Mouse (Mus musculus) spleen, embryonic (tissue): ENCODE data around the gene 2810021J22Rik.
"Not testable (repeated sequence)": the region's sequence is repeated elsewhere in the genome, so short reads cannot be mapped to it uniquely, and the experiment has no call there.

ENCODE experiments used
- CTCF ChIA-PET: fragments of 350-600 bp; sonication (Branson Sonifier 250); formaldehyde crosslinking; loops from one replicate; lab custom pipeline; 2022; lab: Charles Lee

2810021J22Rik gene

GRCm38 (mm10) chr11:58867039-58867953 lies at the start of gene 2810021J22Rik:
2810021J22Rik (plus strand) TSS chr11:58867216.
- CTCF ChIA-PET: interaction anchor here (0.6 kb wide), 1 partner anchor 22 kb away, joined by 3 read pairs; no protein-coding TSS in a partner anchor

- CTCF ChIA-PET: not testable (repeated sequence)
These were observed 38.1 kb upstream of the 2810021J22Rik start, which contains the start of gene Olfr312 for GRCm38 (mm10) chr11:58828937-58829336. Olfr312 (plus strand) TSS chr11:58829237.

GRCm38 (mm10) chr11:58829764-58830163 lies 37.3 kb upstream of the 2810021J22Rik start:
- CTCF ChIA-PET: no interaction called here

GRCm38 (mm10) chr11:58832541-58832940 lies 34.5 kb upstream of the 2810021J22Rik start:
- CTCF ChIA-PET: not testable (repeated sequence)

- CTCF ChIA-PET: not testable (repeated sequence)
These were observed 28.1 kb upstream of the 2810021J22Rik start, which contains the start of gene Olfr311 for GRCm38 (mm10) chr11:58838951-58839350. Olfr311 (plus strand) TSS chr11:58839251.

DNA sequence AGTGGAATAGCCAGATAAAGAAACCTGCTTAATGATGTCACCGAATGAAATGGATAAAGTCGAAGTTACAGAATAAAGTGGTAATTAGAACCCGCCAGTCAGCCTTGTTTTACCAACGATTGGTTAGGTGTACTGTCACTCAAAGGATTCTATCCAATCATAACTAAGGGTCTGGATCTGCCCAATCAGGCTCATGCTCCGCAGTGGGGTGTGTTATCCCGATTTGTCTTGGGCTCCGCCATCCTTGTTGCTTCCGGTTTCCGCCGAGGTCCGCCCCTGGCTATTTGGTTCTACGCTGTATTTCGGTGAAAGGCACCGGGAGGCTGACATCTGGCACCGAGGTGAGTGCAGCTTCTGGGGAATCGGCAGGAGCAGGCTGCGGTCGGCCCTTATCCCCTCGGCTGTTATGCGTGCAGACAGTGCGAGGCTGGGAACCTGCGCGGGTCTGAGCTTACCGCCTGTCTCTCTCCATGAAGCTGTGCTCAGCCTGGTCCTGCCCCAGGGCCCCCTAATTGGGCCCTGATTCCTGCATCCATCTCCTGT lies 20.0 kb upstream of the 2810021J22Rik start, which contains the start of gene Gm12258:
TSS of gene Gm12258 (plus strand) at position 240 of the 543 bp plus-strand sequence.
- CTCF ChIA-PET: interaction anchor here (0.6 kb wide), 1 partner anchor 101 kb away, joined by 3 read pairs; no protein-coding TSS in a partner anchor

GRCm38 (mm10) chr11:58847636-58848035 lies 19.4 kb upstream of the 2810021J22Rik start:
- CTCF ChIA-PET: interaction anchor here (0.6 kb wide), 1 partner anchor 100 kb away, joined by 3 read pairs; no protein-coding TSS in a partner anchor

DNA sequence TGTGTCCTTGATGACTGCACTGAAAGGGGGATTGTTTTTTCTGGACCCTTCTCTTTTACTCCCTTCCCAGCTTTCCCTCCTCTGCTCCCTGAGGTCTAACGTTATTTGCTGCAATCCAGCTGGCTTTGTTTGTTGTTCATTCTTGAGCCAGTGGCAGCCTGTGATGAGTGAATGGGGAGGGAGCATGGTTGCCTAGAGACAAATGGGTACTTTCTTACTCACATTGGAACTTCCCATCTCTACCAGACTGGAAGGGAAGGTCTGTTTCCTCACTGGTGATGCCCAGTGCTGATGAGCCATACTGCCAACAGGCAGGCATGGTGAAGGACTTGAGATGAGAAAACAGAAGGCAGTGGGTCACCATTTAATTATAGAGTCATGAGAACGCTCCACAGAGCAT lies 17.3 kb upstream of the 2810021J22Rik start:
- CTCF ChIA-PET: no interaction called here

GRCm38 (mm10) chr11:58860744-58861143 lies 6.3 kb upstream of the 2810021J22Rik start:
- CTCF ChIA-PET: no interaction called here

DNA sequence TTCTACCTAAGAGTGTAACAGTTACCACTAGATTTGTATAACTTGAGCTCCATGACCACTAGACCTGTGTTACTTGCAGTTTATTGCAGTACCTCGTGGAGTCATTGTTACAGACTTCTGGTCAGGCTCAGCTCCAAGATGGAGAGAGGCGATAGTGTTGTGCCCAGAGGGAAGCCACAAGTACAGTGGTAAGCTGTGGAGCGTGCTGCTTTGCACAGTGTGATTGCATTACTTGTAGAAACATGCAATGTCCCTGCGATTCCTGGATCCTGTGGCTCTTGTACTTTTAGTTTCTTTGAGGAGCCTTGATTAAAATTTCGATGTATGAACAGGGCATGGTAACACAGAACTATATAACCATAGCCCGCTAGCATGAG lies 926 bp downstream of the 2810021J22Rik start:
- CTCF ChIA-PET: no interaction called here

DNA sequence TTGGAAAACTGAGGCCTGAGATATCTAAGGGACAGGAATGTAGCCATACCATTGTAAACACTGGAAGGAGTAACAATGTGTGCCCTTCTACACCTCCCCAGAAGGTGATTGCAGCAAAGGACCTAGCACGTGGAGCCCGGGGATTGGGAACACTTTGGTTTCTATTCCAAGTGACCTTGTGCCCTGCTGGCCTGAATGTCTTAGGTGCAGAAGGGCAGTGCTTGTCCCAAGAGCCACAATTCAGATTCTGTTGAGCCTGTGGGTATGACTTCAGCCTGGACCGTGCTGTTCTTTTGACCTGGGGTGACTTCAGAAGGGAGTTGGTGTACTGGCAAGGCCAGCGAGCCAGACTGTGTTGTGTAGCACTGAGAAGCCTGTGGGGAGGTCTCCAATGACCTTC lies 3.9 kb downstream of the 2810021J22Rik start:
- CTCF ChIA-PET: no interaction called here

DNA sequence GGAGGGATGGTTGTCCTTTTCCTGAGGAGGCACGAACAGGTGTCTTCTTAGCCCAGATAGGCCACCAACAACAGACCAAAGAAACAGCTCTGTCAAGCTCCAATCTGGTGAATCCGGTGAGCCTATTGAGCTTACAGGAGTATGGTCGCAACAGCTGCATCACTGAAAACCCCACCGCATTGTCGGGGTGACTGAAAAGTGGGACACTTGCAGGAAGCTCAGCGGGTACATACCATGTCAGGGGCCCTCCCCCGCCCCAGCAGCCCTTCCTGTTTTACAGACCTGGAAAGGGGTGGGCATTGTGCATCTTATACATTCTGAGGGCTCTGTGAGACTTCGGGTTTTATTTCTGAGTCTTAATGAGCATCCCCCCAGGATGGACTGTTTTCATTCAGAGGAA lies 16.7 kb downstream of the 2810021J22Rik start:
- CTCF ChIA-PET: no interaction called here

- CTCF ChIA-PET: no interaction called here
These were observed 23.5 kb downstream of the 2810021J22Rik start for GRCm38 (mm10) chr11:58890511-58890910.

DNA sequence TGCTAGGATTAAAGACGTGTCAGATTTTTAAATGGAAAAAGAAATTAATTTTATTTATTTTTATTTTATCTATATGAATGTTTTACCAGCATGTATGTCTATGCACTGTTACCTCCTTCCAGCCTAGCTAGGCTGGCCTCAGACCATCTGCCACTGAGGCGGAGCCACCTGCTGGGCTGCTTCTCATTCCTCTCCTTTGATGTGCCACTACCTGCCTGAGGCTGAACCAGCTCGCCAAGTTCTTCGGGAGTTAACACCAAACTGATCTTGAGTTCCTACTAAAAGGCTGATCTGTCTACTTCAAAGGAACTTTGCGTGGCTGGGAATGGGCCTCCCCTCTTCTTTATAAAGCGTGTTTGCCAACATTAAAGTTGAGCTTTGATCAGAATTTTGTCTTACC lies 27.4 kb downstream of the 2810021J22Rik start:
- CTCF ChIA-PET: no interaction called here

DNA sequence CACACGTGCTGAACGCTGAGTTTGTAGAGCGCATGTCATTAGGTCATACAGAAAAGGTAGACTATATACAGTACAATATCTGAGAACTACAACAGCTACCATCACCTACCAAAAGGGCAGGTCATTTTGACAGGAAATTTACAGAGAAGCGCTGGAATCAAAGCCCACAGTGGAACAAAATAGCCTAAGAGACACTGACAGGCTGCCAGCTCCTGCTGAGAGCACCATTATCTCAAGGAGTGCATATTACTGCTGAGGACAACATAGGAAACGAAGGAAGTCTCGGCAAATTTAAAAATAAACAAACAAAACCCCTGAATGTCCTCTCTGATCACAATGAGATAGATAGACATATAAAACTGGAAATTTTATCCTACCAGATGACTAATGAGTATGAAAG lies 30.5 kb downstream of the 2810021J22Rik start:
- CTCF ChIA-PET: no interaction called here

DNA sequence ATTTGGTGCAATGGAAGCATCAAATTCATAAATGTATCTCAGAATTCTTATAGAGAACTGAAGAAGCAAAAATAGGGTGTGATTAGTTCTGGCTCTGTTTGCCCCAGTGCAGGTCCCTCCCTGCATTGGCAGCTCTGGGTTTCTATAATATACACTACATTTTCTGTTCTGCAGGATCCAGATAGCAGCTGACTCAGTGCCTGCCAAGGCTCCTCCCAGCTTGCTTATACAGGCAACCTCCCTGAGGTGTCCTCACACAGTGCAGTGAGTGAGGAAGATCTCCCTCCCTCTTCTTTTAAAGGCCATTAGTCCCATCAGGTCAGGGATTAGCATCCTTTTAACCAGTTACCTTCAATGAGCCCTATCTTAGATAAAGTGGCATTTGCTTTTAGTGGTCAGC lies 34.1 kb downstream of the 2810021J22Rik start:
- CTCF ChIA-PET: no interaction called here

DNA sequence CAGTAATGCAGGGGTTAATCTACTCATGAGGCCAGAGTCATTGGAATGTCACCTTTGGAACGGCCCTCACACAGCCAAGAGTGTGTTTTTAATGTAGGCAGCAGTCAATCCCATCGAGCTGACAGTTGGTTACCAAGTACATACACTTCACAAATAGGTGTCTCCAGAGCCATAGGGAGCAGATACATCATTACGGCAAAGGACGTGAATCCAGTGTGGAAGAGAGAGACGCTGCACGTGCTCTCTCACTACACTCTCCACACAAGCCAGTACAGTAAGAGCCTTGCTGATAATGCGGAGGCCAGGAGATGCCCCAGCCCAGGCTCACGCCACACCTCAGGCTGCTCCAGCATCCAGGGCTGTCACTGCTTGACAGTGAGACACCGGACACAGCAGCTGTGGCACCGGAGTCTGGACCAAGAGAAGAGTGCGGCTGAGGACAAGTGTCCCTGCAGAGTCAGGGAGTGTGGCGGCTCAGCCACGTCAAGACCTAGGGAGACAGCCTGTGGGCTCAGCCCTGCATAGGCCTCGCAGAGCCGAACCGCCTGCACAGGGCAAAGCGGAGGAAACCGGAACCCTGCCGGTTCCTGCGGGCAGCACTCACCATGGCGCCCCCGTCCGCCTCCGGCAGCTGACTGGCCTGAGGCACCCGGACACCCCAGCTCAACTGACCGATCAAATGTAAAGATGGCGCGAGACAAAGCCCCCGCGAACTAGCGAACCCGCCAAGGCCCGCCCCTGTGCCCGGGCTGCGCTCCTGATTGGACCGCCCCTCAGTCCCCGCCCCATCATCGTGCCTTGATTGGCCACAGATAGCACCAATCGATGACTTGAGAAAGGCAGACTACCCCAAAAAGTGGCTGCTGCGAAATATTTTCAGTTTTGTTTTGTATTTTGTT lies 36.7 kb downstream of the 2810021J22Rik start, which contains the start of gene Zfp39:
TSS of gene Zfp39 (minus strand) at position 715 of the 899 bp plus-strand sequence.
- CTCF ChIA-PET: no interaction called here

GRCm38 (mm10) chr11:58904410-58904718 lies 37.3 kb downstream of the 2810021J22Rik start:
- CTCF ChIA-PET: no interaction called here

DNA sequence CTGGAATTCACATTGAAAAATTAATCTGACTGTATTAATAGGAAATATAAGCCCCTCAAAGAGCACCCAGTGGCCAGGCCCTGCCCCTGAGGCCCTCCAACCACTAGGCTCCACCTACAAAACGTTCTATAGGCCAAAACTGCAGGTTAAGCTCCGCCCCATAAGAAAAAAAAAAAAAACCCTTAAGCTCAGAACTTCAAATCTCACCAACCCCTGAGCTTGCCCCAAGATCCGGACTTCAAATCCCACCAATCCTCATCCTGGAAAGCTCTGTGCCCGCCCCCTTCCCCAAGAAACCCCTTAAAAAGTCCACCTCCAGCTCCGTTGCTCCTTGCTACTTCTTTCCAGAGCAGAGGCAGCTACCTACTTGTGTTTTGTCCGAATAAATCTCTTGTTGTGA lies 37.8 kb downstream of the 2810021J22Rik start:
- CTCF ChIA-PET: no interaction called here

DNA sequence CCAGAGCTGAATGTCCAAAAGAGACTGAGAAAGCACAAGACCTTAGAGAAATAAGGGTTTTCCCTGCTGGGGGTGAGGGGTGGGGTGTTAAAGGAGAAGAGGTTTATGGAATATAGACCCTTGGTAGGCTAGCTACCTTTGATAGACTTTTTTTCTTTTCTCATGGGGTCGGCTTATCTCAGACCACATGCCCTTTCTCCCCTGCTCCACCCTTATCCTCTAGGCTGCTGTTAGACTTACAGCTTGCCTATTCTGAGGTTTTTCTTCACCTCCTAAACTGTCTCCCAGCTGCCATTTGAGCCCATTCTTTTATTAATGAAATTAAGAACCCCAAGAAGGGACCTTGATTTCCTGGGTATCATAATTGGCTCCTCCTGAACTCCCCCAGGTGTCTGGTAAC lies 46.8 kb downstream of the 2810021J22Rik start:
- CTCF ChIA-PET: no interaction called here

GRCm38 (mm10) chr11:58914461-58915028 lies 47.5 kb downstream of the 2810021J22Rik start:
- CTCF ChIA-PET: interaction anchor here (0.6 to 0.7 kb wide), 2 partner anchors 46 to 66 kb away, joined by 3 read pairs; no protein-coding TSS in a partner anchor
